Mouse (Mus musculus) heart, postnatal 0 days (tissue): Measurements from ENCODE around the gene Adgrf1.

Experiments used
- CTCF ChIP-seq: IDR thresholded peaks from 2 replicates; pipeline ENCODE4 v1.5.1; 2016; ENCODE audit warnings: antibody characterized with exemption, control low read depth, low read depth
- EP300 ChIP-seq: IDR thresholded peaks from 2 replicates; pipeline ENCODE4 v1.6.1; 2016; ENCODE audit warnings: antibody characterized with exemption, low read depth

DNA sequence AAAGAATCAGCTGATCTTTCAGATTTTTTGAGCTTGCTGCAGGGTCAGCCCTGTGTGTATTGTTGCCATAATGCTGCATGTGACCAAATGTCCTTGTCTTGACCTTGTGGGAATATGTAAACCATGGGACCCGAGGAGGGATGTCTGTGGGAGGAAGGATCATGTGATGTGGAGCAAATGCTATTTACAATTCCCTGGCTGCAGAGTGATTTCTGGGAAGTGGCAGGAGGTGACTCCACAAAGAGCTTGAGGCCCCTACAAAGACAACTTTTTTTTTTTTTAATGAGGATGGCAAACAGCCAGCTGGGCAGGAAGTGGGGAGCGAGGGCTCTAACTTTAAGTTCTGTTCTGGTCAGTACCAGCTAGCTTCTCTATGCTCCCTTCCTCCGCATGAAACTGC, 20.5 kb upstream of the Adgrf1 start:
- TF ChIP-seq CTCF (no peak), EP300 (no peak)
